Comparison of ENCODE assay signal across 12 mouse cellular contexts in genomic region chr8:77437807-77438493, GRCm38 (mm10).
DNase-seq lines count a peak whose midpoint lies in the region; ATAC-seq lines count a peak whose summit lies in the region.
"Had no signal": no experiment of that assay in that cellular context is flagged by ENCODE, and none has a peak within 500 bp of the region (broad histone marks: within the 10 kb centered on the region; RNA-seq: fewer than 3 reads in every experiment).

No protein-coding gene starts in this region.

- H3K4me2 ChIP-seq in heart, embryonic 11.5 days, result no peak overlapping the region
- H3K4me2 ChIP-seq in kidney, embryonic 16.5 days (replicated peaks; ENCODE audit: low read depth, low read length), result no peak overlapping the region
- H3K4me2 ChIP-seq: forebrain, embryonic 13.5 days; limb, embryonic 15.5 days had no signal

- H3K4me3 ChIP-seq in heart, embryonic 11.5 days (ENCODE audit: low read depth, low read length), result no peak overlapping the region
- no peak overlapping the region for H3K4me3 ChIP-seq in kidney, embryonic 16.5 days (ENCODE audit: low read length)
- H3K4me3 ChIP-seq: forebrain, embryonic 13.5 days; limb, embryonic 15.5 days had no signal

- peaks cover 26% of the 10 kb centered on the region for H3K4me1 ChIP-seq in heart, embryonic 11.5 days (ENCODE audit: control insufficient read depth, insufficient read depth, low read length)
- peaks cover 42% of the 10 kb centered on the region for H3K4me1 ChIP-seq in kidney, embryonic 16.5 days (ENCODE audit: insufficient read depth, low read length)

- H3K27me3 ChIP-seq in heart, embryonic 11.5 days (ENCODE audit: control insufficient read depth, insufficient read depth, low read length), result no peaks in the 10 kb centered on the region
- H3K27me3 ChIP-seq in kidney, embryonic 16.5 days (ENCODE audit: insufficient read depth, low read length), result no peaks in the 10 kb centered on the region
- H3K27me3 ChIP-seq: forebrain, embryonic 13.5 days; limb, embryonic 15.5 days had no signal

- ATAC-seq in heart, embryonic 11.5 days (replicated peaks; ENCODE audit: insufficient number of reproducible peaks, low FRiP score, low TSS enrichment), result 0 out of 2 replicates have a peak, but pooled peaks have one; percentile 36
- peak; percentile 47 for ATAC-seq in kidney, embryonic 16.5 days (ENCODE audit: low FRiP score, low TSS enrichment)
- ATAC-seq in activated CD4-positive, CD25-positive, alpha-beta regulatory T cell, adult 4 months, result no peak
- ATAC-seq: forebrain, embryonic 13.5 days had no signal

- no peaks in the 10 kb centered on the region for H3K9me3 ChIP-seq in heart, embryonic 11.5 days (replicated peaks; ENCODE audit: control insufficient read depth, low read length)
- H3K9me3 ChIP-seq in kidney, embryonic 16.5 days (ENCODE audit: low read length), result no peaks in the 10 kb centered on the region
- H3K9me3 ChIP-seq: forebrain, embryonic 13.5 days; limb, embryonic 15.5 days had no signal

- H3K27ac ChIP-seq in heart, embryonic 11.5 days (ENCODE audit: low read depth, low read length), result 0 out of 2 replicates have a peak overlapping the region, but pooled peaks have one; percentile 15
- peak overlapping the region; percentile 0; the same call in 1 of the 2 replicates for H3K27ac ChIP-seq in kidney, embryonic 16.5 days (ENCODE audit: low read length)
- H3K27ac ChIP-seq: forebrain, embryonic 13.5 days; limb, embryonic 15.5 days had no signal

- no peak overlapping the region for H3K9ac ChIP-seq in heart, embryonic 11.5 days (ENCODE audit: low read depth, low read length)
- H3K9ac ChIP-seq in kidney, embryonic 16.5 days (replicated peaks; ENCODE audit: low read length), result no peak overlapping the region
- H3K9ac ChIP-seq: forebrain, embryonic 13.5 days; limb, embryonic 15.5 days had no signal

- intact Hi-C loops in heart, postnatal 36 days (cut with DNase I), result no loop called here

- 52% methylated on average over 9 of the region's 9 CpGs for WGBS in heart, embryonic 11.5 days (ENCODE audit: insufficient replicate concordance)
- WGBS in kidney, embryonic 16.5 days, result 24% methylated on average over 9 of the region's 9 CpGs

- no peaks in the 10 kb centered on the region for H3K36me3 ChIP-seq in heart, embryonic 11.5 days (ENCODE audit: control insufficient read depth, insufficient read depth, low read length)
- no peaks in the 10 kb centered on the region for H3K36me3 ChIP-seq in kidney, embryonic 16.5 days (ENCODE audit: insufficient read depth, low read length)

- no peak for DNase-seq in heart, postnatal 36 days
- DNase-seq in kidney, adult 11 months, result no peak
- peak; percentile 9 for DNase-seq in retina, postnatal 1 day
- no peak for DNase-seq in retina, embryonic 14.5 days (ENCODE audit: low spot score)
- DNase-seq in frontal cortex, postnatal 36 days (ENCODE audit: low spot score in 2 of 2), result no peak
- DNase-seq: adrenal gland, postnatal 14 days; cerebellum, adult 11-12 months had no signal
